Mouse (Mus musculus) limb, embryonic 10.5 days (tissue): ENCODE results near the gene Ess2. TPM values are rescaled to one million over a fixed set of nuclear protein-coding genes. Genes with fewer than 3 reads are reported as not detected.

Experiments used
- DNase-seq: peaks from one replicate; pipeline ENCODE4 v3.0.0-alpha.2; 2017; ENCODE audit warnings: low spot score
- H3K27ac ChIP-seq: fragments of 300-500 bp; sonication (generic); 2 replicates; pipeline ENCODE4 v1.5.1; 2016; ENCODE audit warnings: mild to moderate bottlenecking
- H3K27me3 ChIP-seq: fragments of 300-500 bp; sonication (generic); 2 replicates; pipeline ENCODE4 v1.6.1; 2016; ENCODE audit warnings: low read depth, mild to moderate bottlenecking; ENCODE audit not compliant: poor library complexity, severe bottlenecking
- H3K36me3 ChIP-seq: fragments of 300-500 bp; sonication (generic); 2 replicates; pipeline ENCODE4 v1.6.1; 2016; ENCODE audit warnings: mild to moderate bottlenecking, moderate library complexity
- H3K4me1 ChIP-seq: fragments of 300-500 bp; sonication (generic); 2 replicates; pipeline ENCODE4 v1.6.1; 2016
- H3K4me3 ChIP-seq: fragments of 300-500 bp; sonication (generic); 2 replicates; pipeline ENCODE4 v1.5.1; 2016; ENCODE audit warnings: mild to moderate bottlenecking, moderate library complexity
- H3K9me3 ChIP-seq: fragments of 300-500 bp; sonication (generic); replicated peaks from 2 replicates; pipeline ENCODE4 v1.6.1; 2016; ENCODE audit warnings: mild to moderate bottlenecking
- WGBS: fragments of 180-500 bp; shearing (Covaris S2); methylation state at CpG from one replicate; pipeline ENCODE4 v1.1.7; 2016; 5-methylcytosine and 5-hydroxymethylcytosine counted together
- polyA plus RNA-seq: library from polyadenylated mRNA; unstranded; fragments of >200 nt; fragmentation: Nextera tagmentation; extraction: Ambion mirVana; gene quantifications from 2 replicates; pipeline ENCODE4 v1.2.1, GENCODE M21; 2016

Ess2 gene
- polyA plus RNA-seq, 1 experiment from 2014 or later = 63.4 TPM

DNA sequence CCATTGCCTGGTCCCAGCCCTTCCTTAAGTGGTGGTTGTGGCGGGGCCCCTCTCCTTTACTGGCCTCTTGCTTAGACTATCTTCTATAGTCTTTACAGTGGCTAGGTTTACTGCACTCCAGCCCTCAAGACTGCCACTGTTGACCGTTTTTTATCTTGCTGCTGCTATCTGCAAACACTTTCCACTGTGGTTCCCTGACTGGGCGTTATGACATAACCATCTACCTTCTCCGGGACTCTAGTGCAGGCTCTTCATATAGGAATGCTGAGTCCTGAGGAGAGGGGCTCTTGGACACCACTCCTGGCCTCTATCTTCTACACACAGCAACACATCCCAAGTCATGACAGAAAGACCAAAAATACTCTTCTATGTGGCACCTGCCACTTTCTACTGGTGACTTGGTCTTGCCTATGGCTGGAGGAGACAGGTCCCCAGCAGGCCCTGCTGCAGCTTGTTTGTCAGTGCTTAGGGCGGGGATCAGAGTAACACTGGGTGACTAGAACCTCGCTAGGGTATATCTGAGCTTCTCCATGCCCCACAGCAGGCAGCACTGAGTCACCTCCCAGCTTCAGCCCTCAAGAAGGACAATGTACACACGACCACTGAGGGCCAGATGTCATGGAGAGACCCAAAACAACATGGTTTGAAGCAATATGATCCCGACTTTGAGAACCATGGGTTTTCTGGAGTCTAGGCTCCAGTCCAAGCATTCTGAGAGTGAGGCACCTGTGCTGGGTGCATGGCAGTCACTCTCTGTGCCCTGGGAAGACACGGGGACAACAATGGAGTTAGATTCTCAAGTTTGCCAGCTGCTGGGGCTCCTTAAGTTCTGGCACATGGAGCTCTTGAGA is 22.7 kb upstream of the Ess2 start:
- Histone ChIP-seq H3K36me3 (no peaks in the 10 kb centered on the region), H3K27ac (no peak overlapping the region), H3K9me3 (no peaks in the 10 kb centered on the region), H3K4me3 (no peak overlapping the region), H3K27me3 (peaks cover 15% of the 10 kb centered on the region), H3K4me1 (peaks cover 7% of the 10 kb centered on the region)
- no peak for DNase-seq
- 80% methylated on average over 9 of the region's 9 CpGs for WGBS

DNA sequence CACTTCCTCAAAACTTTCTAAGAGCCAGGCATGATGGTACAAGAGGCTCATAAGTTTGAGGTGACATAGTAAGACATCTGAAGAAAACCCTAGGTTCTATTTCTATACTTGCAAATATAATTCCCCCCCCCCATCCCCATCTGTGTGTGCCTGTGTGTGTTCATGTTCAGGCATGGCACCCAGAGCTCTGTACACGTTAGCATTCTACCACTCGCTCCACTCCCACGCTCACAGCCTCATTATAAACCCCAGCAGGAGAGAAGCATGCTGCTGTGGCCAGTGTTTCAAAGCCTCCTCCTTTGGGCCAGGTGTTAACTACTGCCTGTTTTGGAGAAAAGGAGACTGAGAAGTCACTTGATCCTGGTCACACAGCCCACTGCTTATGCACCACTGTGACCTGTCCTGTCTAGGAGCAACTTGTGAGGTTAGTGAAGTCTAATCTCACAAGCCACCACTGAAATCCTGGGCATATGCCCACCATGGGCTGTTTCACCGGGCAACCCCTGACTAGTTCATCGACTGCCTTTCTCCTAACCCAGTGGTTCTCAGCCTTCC is 20.8 kb upstream of the Ess2 start:
- Histone ChIP-seq H3K27me3 (peaks cover 7% of the 10 kb centered on the region), H3K4me3 (no peak overlapping the region), H3K27ac (no peak overlapping the region), H3K4me1 (peaks cover 19% of the 10 kb centered on the region), H3K36me3 (no peaks in the 10 kb centered on the region), H3K9me3 (no peaks in the 10 kb centered on the region)
- DNase-seq = no peak
- 79% methylated on average over 5 of the region's 5 CpGs for WGBS

DNA sequence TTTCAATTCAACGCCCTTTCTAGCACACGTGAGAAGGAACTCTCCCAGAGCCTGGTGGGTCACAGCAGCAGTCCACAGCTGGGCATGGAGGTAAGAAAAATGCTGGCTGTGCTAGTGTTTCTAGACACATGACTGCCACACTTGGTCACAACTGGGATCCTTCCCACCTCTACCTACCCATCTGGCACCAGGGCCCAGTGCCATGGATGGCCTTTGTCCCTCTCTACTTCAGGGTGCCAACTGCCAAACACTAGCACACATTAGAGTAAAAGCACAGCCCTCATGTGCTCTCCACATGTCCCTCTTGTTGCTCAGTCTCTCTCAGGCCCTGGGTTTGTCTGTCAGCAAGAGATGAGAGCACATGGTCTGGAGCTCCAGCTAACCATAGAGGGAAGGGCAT is 18.5 kb upstream of the Ess2 start:
- no peak for DNase-seq
- Histone ChIP-seq H3K9me3 (no peaks in the 10 kb centered on the region), H3K27me3 (no peaks in the 10 kb centered on the region), H3K27ac (no peak overlapping the region), H3K4me1 (peaks cover 29% of the 10 kb centered on the region), H3K4me3 (no peak overlapping the region), H3K36me3 (peaks cover 20% of the 10 kb centered on the region)
- 83% methylated on average over 2 of the region's 2 CpGs for WGBS

DNA sequence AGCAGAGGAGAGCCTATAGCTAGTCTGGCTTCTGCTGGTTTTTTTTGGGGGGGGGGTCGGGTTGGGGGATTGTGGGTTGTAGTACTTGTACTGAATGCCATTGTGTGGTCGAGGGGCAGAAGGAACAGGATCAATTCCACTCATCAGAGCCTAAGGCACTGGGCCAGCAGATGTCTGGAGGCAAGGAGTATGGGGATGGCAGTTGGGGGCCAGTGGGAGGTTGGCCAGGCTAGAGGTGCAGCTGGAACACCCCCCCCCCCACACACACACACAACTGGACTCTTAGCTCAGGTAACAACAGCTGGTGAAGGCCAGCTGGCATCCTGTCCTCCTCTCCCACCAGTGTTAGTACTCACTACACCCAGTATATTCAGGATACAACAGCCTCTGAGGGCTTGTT is 18.1 kb upstream of the Ess2 start:
- H3K27ac ChIP-seq = peak overlapping the region; percentile 90
- H3K4me1 ChIP-seq = peaks cover 29% of the 10 kb centered on the region
- 37% methylated on average over 2 of the region's 2 CpGs for WGBS
- peak overlapping the region; percentile 84 for H3K4me3 ChIP-seq
- no peak for DNase-seq
- no peaks in the 10 kb centered on the region for H3K9me3 ChIP-seq
- no peaks in the 10 kb centered on the region for H3K27me3 ChIP-seq
- peaks cover 24% of the 10 kb centered on the region for H3K36me3 ChIP-seq

DNA sequence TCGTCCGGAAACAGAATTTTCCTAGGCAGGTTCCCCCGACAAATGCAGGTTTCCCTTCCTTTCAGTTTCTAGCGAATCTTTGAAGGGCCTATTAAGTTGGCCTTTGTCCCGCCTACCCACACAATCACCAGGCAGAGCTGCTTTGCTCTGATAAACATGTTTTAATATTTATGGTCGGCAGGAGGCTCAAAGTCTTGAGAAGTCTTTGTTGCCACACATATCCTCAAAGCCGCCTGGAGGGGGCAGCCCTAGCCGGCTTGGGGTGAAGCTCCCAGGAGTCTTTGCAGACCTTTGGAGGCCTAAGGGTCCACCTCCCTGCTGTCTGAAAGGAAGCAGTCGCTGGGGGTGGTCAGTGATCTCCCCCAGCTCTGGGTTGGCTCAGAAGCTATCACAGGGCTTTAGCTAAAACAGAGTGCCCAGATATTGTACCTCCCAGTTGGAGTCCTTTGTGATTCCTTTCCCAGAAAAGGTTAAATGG is 17.5 kb upstream of the Ess2 start:
- Histone ChIP-seq H3K9me3 (no peaks in the 10 kb centered on the region), H3K4me1 (peaks cover 29% of the 10 kb centered on the region), H3K27me3 (no peaks in the 10 kb centered on the region), H3K36me3 (peaks cover 24% of the 10 kb centered on the region), H3K4me3 (peak overlapping the region; percentile 84), H3K27ac (peak overlapping the region; percentile 90)
- 2% methylated on average over 9 of the region's 9 CpGs for WGBS
- peak; percentile 80 for DNase-seq

DNA sequence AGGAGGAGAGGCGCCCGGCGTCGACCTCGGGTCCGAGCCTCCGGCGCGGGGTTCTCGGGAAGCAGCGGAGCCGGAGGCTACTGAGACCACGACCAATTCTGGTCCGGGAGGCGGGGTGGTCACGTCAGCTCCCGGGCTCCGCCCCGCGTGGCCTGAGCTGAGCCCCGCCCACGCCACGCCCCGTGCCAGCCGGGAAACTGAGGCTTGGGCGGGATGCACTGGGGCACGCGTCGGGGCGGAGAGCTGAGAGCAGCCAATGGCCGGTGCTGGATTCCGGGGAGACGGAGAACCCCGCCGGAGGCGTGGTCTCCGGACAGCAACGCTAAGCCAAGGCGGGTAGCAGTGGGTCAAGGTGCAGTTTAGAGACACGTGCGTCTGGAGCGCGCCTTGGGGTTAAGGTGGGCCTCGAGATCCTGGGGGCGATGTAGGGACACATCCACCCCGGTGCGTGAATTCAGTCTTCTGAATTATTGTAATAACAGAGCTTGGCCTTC is 17.0 kb upstream of the Ess2 start, which contains the start of gene Slc25a1:
Gene Slc25a1, minus strand, starts transcription at position 133 of the 494 bp plus-strand sequence.
- no peaks in the 10 kb centered on the region for H3K27me3 ChIP-seq
- under 1% methylated on average over 47 of the region's 47 CpGs for WGBS
- peak within 1 kb of the TSS; percentile 84 for H3K4me3 ChIP-seq
- peak within 1 kb of the TSS; percentile 90 for H3K27ac ChIP-seq
- H3K9me3 ChIP-seq = no peaks in the 10 kb centered on the region
- peaks cover 30% of the 10 kb centered on the region for H3K4me1 ChIP-seq
- H3K36me3 ChIP-seq = peaks cover 24% of the 10 kb centered on the region
- DNase-seq = peak; percentile 89

DNA sequence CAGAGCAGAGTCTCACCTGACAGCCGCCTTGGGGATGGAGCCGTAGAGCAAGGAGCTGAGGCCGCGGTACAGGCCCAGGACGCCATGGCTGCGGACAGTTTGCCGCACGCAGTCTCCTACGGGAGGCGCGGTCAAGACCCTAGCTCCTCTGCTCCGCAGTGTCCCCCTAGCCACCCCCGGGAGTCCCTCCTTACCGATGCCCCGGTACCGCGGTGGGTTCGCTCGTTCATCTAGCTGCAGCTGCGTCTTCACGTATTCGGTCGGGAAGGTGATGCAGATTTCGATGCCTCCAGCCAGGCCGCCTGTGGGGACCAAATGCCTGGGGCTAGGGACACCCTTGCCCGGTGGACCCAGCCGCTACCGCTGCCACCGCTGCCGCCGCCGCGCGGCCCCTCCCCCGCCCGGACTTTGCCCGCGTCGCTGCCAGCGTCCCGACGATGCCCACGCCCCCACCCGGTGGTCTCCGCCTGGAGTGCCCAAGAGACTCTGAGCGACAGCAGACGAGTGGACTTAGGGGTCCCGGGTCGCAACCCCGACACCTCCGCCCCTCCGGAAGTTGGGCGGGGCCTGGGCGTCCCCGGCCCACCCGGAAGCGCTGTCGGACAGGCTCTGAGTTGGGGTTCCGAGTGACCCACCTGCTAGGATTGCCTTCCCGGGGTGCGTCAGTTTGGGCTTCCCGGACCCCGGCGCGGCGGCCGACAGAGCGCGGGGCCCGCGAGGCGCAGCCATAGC is 16.4 kb upstream of the Ess2 start:
- H3K27me3 ChIP-seq = no peaks in the 10 kb centered on the region
- H3K27ac ChIP-seq = peak overlapping the region; percentile 90
- WGBS = under 1% methylated on average over 72 of the region's 72 CpGs
- peaks cover 36% of the 10 kb centered on the region for H3K4me1 ChIP-seq
- H3K36me3 ChIP-seq = peaks cover 24% of the 10 kb centered on the region
- DNase-seq = peak; percentile 78
- no peaks in the 10 kb centered on the region for H3K9me3 ChIP-seq
- H3K4me3 ChIP-seq = peak overlapping the region; percentile 84

DNA sequence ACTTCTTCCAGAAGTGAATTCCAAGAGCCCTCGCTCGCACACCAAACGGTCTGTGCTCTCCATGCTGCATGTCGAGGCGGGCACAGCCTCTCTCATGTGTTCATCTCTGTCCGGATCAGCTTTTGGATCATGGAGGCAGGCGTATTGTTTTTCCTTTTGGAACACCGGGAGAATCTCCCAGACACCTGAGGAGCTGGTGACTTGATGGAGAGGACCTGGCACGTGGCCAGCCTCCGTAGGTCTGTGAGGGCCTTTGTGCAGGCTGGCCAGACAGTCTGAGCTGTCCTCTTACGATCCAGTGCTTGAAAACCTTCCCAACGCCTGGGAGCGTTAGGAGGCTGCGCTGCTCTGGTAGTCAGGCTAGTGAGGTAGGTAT is 11.0 kb upstream of the Ess2 start:
- Histone ChIP-seq H3K36me3 (peaks cover 24% of the 10 kb centered on the region), H3K9me3 (no peaks in the 10 kb centered on the region), H3K4me3 (peak overlapping the region; percentile 87), H3K27me3 (peaks cover 39% of the 10 kb centered on the region), H3K4me1 (peaks cover 38% of the 10 kb centered on the region), H3K27ac (peak overlapping the region; percentile 93)
- DNase-seq = no peak
- WGBS = 1% methylated on average over 14 of the region's 14 CpGs

DNA sequence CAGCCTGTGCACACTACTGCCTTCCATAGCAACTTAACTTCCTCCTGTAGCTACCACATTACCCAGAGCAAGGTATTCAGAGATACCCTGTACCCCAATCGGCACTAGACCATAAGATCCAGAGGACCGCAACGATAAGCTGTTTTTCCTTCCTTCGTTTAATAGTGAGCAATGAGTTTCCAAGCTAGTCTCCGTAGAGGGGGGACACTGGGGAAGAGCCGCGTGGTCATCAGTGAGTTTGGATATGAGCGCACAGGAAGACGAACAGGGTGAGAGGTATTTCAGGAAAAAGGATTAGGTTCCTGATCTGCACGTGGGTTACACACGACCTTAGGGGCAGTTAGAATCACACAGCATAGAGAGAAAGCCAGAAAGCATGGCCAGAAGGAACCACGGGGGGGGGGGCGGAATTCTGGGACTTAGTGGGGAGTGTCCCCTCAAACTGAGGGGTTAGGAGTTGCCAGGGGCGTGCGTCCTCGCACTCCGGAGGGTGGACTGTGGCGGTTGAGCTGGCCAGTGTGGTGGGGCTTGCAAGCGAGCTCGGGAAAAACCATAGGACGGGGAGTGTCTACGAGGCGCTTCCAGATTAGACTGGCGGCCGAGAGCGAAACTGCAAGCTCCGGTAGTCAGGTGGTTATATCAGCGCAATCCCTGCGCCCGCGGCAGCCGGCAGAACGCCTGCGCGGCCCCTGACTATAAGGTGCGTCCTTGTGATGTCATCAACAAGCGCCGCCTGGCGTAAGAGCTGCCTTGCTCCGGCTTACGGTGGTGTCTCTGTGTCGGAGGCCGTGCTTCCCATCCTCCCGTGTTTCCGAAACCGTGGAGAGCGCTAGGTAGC is 10.4 kb upstream of the Ess2 start:
- peaks cover 45% of the 10 kb centered on the region for H3K27me3 ChIP-seq

DNA sequence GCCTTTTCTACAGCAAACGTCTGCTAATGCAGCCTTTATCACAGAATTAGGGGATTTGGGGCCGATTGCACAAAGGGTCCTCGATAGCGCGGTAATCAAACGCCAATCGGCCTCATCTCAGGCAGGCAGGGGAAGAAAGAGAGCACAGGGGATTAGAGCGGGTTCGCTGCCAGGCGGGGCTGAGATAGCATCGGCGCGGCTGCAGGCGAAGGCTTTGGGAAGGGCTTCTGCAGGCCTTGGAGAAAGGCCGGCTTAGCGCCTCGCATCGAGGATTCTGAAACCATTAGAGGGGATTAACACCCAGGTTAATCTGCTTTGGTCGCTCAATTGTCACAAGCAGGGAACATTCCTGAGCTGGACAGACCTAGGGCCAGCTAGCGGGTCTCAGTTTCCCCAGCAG is 9.4 kb upstream of the Ess2 start:
- peaks cover 27% of the 10 kb centered on the region for H3K4me1 ChIP-seq
- WGBS = 9% methylated on average over 20 of the region's 20 CpGs
- H3K9me3 ChIP-seq = no peaks in the 10 kb centered on the region
- peaks cover 14% of the 10 kb centered on the region for H3K36me3 ChIP-seq
- peak overlapping the region; percentile 93 for H3K27ac ChIP-seq
- peaks cover 55% of the 10 kb centered on the region for H3K27me3 ChIP-seq
- peak; percentile 41 for DNase-seq
- peak overlapping the region; percentile 29 for H3K4me3 ChIP-seq

More for the DNA sequence above, 10.4 kb upstream of the Ess2 start:
- Histone ChIP-seq H3K4me3 (peak overlapping the region; percentile 87), H3K36me3 (peaks cover 24% of the 10 kb centered on the region), H3K4me1 (peaks cover 32% of the 10 kb centered on the region), H3K27ac (peak overlapping the region; percentile 93), H3K9me3 (no peaks in the 10 kb centered on the region)
- WGBS = 3% methylated on average over 46 of the region's 47 CpGs
- peak; percentile 97 for DNase-seq

DNA sequence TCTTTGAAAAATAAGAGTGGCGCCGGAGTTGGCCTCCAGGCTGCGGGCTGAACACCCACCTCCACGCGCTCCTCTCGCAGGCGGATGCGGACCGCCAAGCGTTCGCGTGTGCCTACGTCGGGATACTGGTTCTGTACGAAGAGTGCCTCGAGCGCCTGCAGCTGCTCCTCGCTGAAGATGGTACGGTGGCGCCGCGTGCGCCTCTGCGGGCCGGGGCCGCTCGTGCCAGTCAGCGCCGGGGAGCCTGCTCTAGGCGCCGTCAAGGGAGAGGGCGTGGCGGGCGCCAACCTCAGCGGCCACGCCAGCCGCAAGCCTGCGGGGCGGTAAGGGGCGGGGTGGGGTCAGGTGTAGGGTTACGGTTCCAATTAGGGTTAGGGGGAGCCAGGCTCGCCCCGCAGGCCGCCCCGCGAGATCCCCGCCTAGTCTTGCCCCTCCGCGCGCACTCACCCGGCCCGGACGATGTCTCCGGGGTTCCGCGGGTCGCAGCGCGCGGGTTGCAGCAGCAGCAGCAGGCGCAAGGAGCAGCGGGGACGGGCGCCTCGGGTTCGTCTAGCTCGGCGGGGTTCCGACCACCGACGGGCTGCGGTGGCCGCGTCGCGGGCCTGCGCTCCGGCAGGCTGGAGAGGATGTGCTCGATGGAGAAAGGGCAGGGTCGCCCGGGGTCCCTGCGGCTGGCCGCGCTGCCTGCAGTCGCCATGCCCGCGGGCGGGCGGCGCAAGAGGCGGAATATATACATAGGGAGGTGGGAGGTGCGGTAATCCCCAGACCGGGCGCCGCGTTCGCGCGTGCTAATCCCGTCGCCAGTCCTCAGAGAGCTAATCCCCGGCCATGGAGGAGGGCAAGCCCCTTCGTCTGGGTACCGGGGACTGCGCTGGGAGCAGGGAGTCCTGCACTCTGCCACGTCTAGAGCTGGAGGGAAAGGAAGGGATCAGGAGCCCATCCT is 3.4 kb upstream of the Ess2 start, which contains the start of gene Gsc2:
Gene Gsc2, minus strand, starts transcription at position 753 of the 943 bp plus-strand sequence.
- Histone ChIP-seq H3K9me3 (no peaks in the 10 kb centered on the region), H3K36me3 (no peaks in the 10 kb centered on the region), H3K27ac (peak within 1 kb of the TSS; percentile 57), H3K27me3 (peaks cover 79% of the 10 kb centered on the region), H3K4me1 (peaks cover 21% of the 10 kb centered on the region), H3K4me3 (peak within 1 kb of the TSS; percentile 52)
- under 1% methylated on average over 90 of the region's 106 CpGs for WGBS
- peak; percentile 65 for DNase-seq
